Mouse (Mus musculus) mouse embryonic stem cell (cell line): ENCODE measurements around the gene Cntnap5c.

Source experiments
- in situ Hi-C, 2 experiments: fragments of 300-500 bp; cut with MboI; formaldehyde crosslinking; loops; 1 replicate in 1 of 2; 3 replicates in 1 of 2; pipeline ENCODE4 v1.14.3; 2019 to 2020; ENCODE audit warnings: low sequenced_read_pairs in 2 of 2, low pct_unique_long_range_greater_than_20kb in 1 of 2, mixed read lengths in 1 of 2; ENCODE audit not compliant: unreplicated experiment in 1 of 2

Gene Cntnap5c

GRCm38 (mm10) chr17:57996461-57996860, 227.1 kb downstream of the Cntnap5c start:
- in situ Hi-C loops = no loop called here

- in situ Hi-C loops = no loop called here
These were observed 229.7 kb downstream of the Cntnap5c start for GRCm38 (mm10) chr17:57999080-57999479.

- in situ Hi-C loops = no loop called here
These were observed 233.5 kb downstream of the Cntnap5c start for GRCm38 (mm10) chr17:58002845-58003244.

- in situ Hi-C loops = no loop called here
These were observed 234.0 kb downstream of the Cntnap5c start for GRCm38 (mm10) chr17:58003322-58003721.

GRCm38 (mm10) chr17:58004491-58004890, 235.1 kb downstream of the Cntnap5c start:
- in situ Hi-C loops = no loop called here

- in situ Hi-C loops = no loop called here
These were observed 271.8 kb downstream of the Cntnap5c start for GRCm38 (mm10) chr17:58041178-58041577.

- in situ Hi-C loops = no loop called here
These were observed 275.8 kb downstream of the Cntnap5c start for GRCm38 (mm10) chr17:58045149-58045548.

- in situ Hi-C loops = no loop called here
These were observed 300.5 kb downstream of the Cntnap5c start for GRCm38 (mm10) chr17:58069912-58070311.

- in situ Hi-C loops = no loop called here
These were observed 313.3 kb downstream of the Cntnap5c start for GRCm38 (mm10) chr17:58082676-58083075.

- in situ Hi-C loops = no loop called here
These were observed 335.1 kb downstream of the Cntnap5c start for GRCm38 (mm10) chr17:58104505-58104904.

- in situ Hi-C loops = no loop called here
These were observed 338.5 kb downstream of the Cntnap5c start for GRCm38 (mm10) chr17:58107901-58108300.

- in situ Hi-C loops = no loop called here
These were observed 339.0 kb downstream of the Cntnap5c start for GRCm38 (mm10) chr17:58108335-58108734.

- in situ Hi-C loops = no loop called here
These were observed 417.8 kb downstream of the Cntnap5c start for GRCm38 (mm10) chr17:58187171-58187570.

GRCm38 (mm10) chr17:58201148-58201547, 431.8 kb downstream of the Cntnap5c start:
- in situ Hi-C loops = no loop called here

GRCm38 (mm10) chr17:58268058-58268457, 498.7 kb downstream of the Cntnap5c start:
- in situ Hi-C loops = no loop called here

- in situ Hi-C loops = no loop called here
These were observed 581.9 kb downstream of the Cntnap5c start for GRCm38 (mm10) chr17:58351310-58351709.

GRCm38 (mm10) chr17:58356224-58356623, 586.9 kb downstream of the Cntnap5c start:
- in situ Hi-C loops = no loop called here

- in situ Hi-C loops = no loop called here
These were observed 594.4 kb downstream of the Cntnap5c start for GRCm38 (mm10) chr17:58363582-58364267.

- in situ Hi-C loops = no loop called here
These were observed 600.7 kb downstream of the Cntnap5c start for GRCm38 (mm10) chr17:58370089-58370488.

- in situ Hi-C loops = no loop called here
These were observed 638.4 kb downstream of the Cntnap5c start for GRCm38 (mm10) chr17:58407769-58408168.
